Mouse (Mus musculus) C2C12 (cell line): Measurements from ENCODE around the gene Cdca3.
"Not testable (repeated sequence)": the region's sequence is repeated elsewhere in the genome, so short reads cannot be mapped to it uniquely, and the experiment has no call there.

ENCODE experiments used
- CTCF ChIP-seq: IDR thresholded peaks from one replicate; pipeline ENCODE4 v1.5.1; 2011; ENCODE audit not compliant: control insufficient read depth, insufficient read depth, insufficient read length
- MYOG ChIP-seq: IDR thresholded peaks from one replicate; pipeline ENCODE4 v1.6.1; 2011; ENCODE audit not compliant: control insufficient read depth, insufficient read length; ENCODE audit errors: extremely low read depth
- USF1 ChIP-seq: IDR thresholded peaks from one replicate; pipeline ENCODE4 v1.6.1; 2011; ENCODE audit warnings: low read depth, mild to moderate bottlenecking, control low read depth, moderate library complexity

GRCm38 (mm10) chr6:124802400-124802799 is 26.9 kb upstream of the Cdca3 start:
- TF ChIP-seq USF1, CTCF, MYOG: not testable (repeated sequence)
